ENCODE assay signal across 11 mouse cellular contexts in genomic region chr5:134933281-134933680, GRCm38 (mm10). TPM values are rescaled to one million over a fixed set of nuclear protein-coding genes. Genes with fewer than 3 reads are reported as not detected.
DNase-seq lines count a peak whose midpoint lies in the region; ATAC-seq lines count a peak whose summit lies in the region.
"Had no signal": no experiment of that assay in that cellular context is flagged by ENCODE, and none has a peak within 500 bp of the region (broad histone marks: within the 10 kb centered on the region; RNA-seq: fewer than 3 reads in every experiment).

No protein-coding gene starts in this region.

- no peaks in the 10 kb centered on the region for H3K27me3 ChIP-seq in forebrain, embryonic 15.5 days
- H3K27me3 ChIP-seq in forebrain, embryonic 14.5 days (replicated peaks; ENCODE audit: control insufficient read depth, insufficient read depth, low read length): no peaks in the 10 kb centered on the region
- H3K27me3 ChIP-seq in neural tube, embryonic 12.5 days (replicated peaks): no peaks in the 10 kb centered on the region
- H3K27me3 ChIP-seq in neural tube, embryonic 15.5 days (replicated peaks): no peaks in the 10 kb centered on the region; the same call in 1 of the 2 replicates
- no peaks in the 10 kb centered on the region; the same call in 1 of the 2 replicates for H3K27me3 ChIP-seq in limb, embryonic 12.5 days

- 91% methylated on average over 8 of the region's 8 CpGs for WGBS in forebrain, embryonic 15.5 days
- WGBS in forebrain, embryonic 14.5 days: 97% methylated on average over 8 of the region's 8 CpGs
- 92% methylated on average over 8 of the region's 8 CpGs for WGBS in neural tube, embryonic 12.5 days
- WGBS in neural tube, embryonic 15.5 days: 90% methylated on average over 8 of the region's 8 CpGs
- WGBS in limb, embryonic 12.5 days: 92% methylated on average over 8 of the region's 8 CpGs

- H3K27ac ChIP-seq in forebrain, embryonic 15.5 days (replicated peaks): no peak overlapping the region
- no peak overlapping the region for H3K27ac ChIP-seq in forebrain, embryonic 14.5 days (ENCODE audit: low read depth, low read length)
- no peak overlapping the region for H3K27ac ChIP-seq in neural tube, embryonic 12.5 days
- H3K27ac ChIP-seq in neural tube, embryonic 15.5 days (replicated peaks): no peak overlapping the region
- H3K27ac ChIP-seq in limb, embryonic 12.5 days: no peak overlapping the region

- no peaks in the 10 kb centered on the region for H3K9me3 ChIP-seq in forebrain, embryonic 15.5 days
- H3K9me3 ChIP-seq in forebrain, embryonic 14.5 days (replicated peaks; ENCODE audit: control insufficient read depth, low read length): no peaks in the 10 kb centered on the region
- H3K9me3 ChIP-seq in neural tube, embryonic 12.5 days: no peaks in the 10 kb centered on the region
- no peaks in the 10 kb centered on the region for H3K9me3 ChIP-seq in neural tube, embryonic 15.5 days (replicated peaks)
- H3K9me3 ChIP-seq in limb, embryonic 12.5 days: no peaks in the 10 kb centered on the region

- no peak for DNase-seq in forebrain, embryonic 14.5 days (ENCODE audit: low spot score)
- DNase-seq in thymus, postnatal 10 days (ENCODE audit: low spot score in 2 of 2): peak; percentile 47 to 57
- no peak for DNase-seq in urinary bladder, postnatal 10 days (ENCODE audit: low spot score)
- no peak for DNase-seq in gastrocnemius, postnatal 10 days

- no peak overlapping the region for H3K4me3 ChIP-seq in forebrain, embryonic 15.5 days
- no peak overlapping the region for H3K4me3 ChIP-seq in forebrain, embryonic 14.5 days (ENCODE audit: low read depth, low read length)
- H3K4me3 ChIP-seq in neural tube, embryonic 12.5 days: no peak overlapping the region
- H3K4me3 ChIP-seq in neural tube, embryonic 15.5 days (replicated peaks): no peak overlapping the region
- no peak overlapping the region for H3K4me3 ChIP-seq in limb, embryonic 12.5 days (replicated peaks)

- 0 out of 2 replicates have a peak, but pooled peaks have one; percentile 7 for ATAC-seq in forebrain, embryonic 15.5 days (replicated peaks)
- ATAC-seq in forebrain, embryonic 14.5 days: no peak
- no peak for ATAC-seq in neural tube, embryonic 12.5 days (ENCODE audit: low FRiP score, low read depth)
- ATAC-seq in neural tube, embryonic 15.5 days (ENCODE audit: low FRiP score): no peak
- ATAC-seq in limb, embryonic 12.5 days (ENCODE audit: insufficient number of reproducible peaks, insufficient read depth, low FRiP score, low TSS enrichment, low read depth): no peak

- H3K36me3 ChIP-seq in forebrain, embryonic 15.5 days: no peaks in the 10 kb centered on the region
- no peaks in the 10 kb centered on the region for H3K36me3 ChIP-seq in forebrain, embryonic 14.5 days (ENCODE audit: control insufficient read depth, insufficient read depth, low read length)
- H3K36me3 ChIP-seq in neural tube, embryonic 12.5 days: no peaks in the 10 kb centered on the region
- no peaks in the 10 kb centered on the region for H3K36me3 ChIP-seq in neural tube, embryonic 15.5 days
- H3K36me3 ChIP-seq in limb, embryonic 12.5 days: peaks cover 14% of the 10 kb centered on the region; the same call in 1 of the 2 replicates

- peaks cover 4% of the 10 kb centered on the region for H3K4me1 ChIP-seq in forebrain, embryonic 15.5 days
- 0 out of 2 replicates have a peak, but pooled peaks cover 3% of the 10 kb centered on the region for H3K4me1 ChIP-seq in forebrain, embryonic 14.5 days (ENCODE audit: control insufficient read depth, insufficient read depth, low read length)
- peaks cover 8% of the 10 kb centered on the region for H3K4me1 ChIP-seq in neural tube, embryonic 12.5 days
- H3K4me1 ChIP-seq in neural tube, embryonic 15.5 days: peaks cover 8% of the 10 kb centered on the region
- 0 out of 2 replicates have a peak, but pooled peaks cover 5% of the 10 kb centered on the region for H3K4me1 ChIP-seq in limb, embryonic 12.5 days (replicated peaks)

- no peak overlapping the region for H3K4me2 ChIP-seq in forebrain, embryonic 15.5 days (replicated peaks)
- no peak overlapping the region for H3K4me2 ChIP-seq in forebrain, embryonic 14.5 days (ENCODE audit: low read length)
- H3K4me2 ChIP-seq in neural tube, embryonic 12.5 days (replicated peaks): peak overlapping the region; percentile 95; the same call in 1 of the 2 replicates
- H3K4me2 ChIP-seq in neural tube, embryonic 15.5 days: no peak overlapping the region
- H3K4me2 ChIP-seq in limb, embryonic 12.5 days: peak overlapping the region; percentile 87; the same call in 1 of the 2 replicates

- no peak overlapping the region for H3K9ac ChIP-seq in forebrain, embryonic 15.5 days (replicated peaks)
- H3K9ac ChIP-seq in forebrain, embryonic 14.5 days (ENCODE audit: low read length): no peak overlapping the region
- no peak overlapping the region for H3K9ac ChIP-seq in neural tube, embryonic 12.5 days
- H3K9ac ChIP-seq in neural tube, embryonic 15.5 days (replicated peaks): no peak overlapping the region
- H3K9ac ChIP-seq in limb, embryonic 12.5 days (replicated peaks): no peak overlapping the region

RNA-seq across cellular contexts. Expression of gene Mettl27, which starts 1.1 kb away (rescaled TPM):
- 8.8 and 10.1 TPM in 2 replicates for polyA plus RNA-seq in forebrain, embryonic 15.5 days (2015; fragmentation: Nextera tagmentation; extraction: Ambion mirVana)
- 6.3 and 9.4 TPM in 2 replicates for polyA plus RNA-seq in forebrain, embryonic 14.5 days (2014; fragmentation: Nextera tagmentation; extraction: Ambion mirVana)
- 8.8 and 10.1 TPM in 2 replicates for polyA plus RNA-seq in neural tube, embryonic 12.5 days (2016; fragmentation: Nextera tagmentation; extraction: Ambion mirVana)
- polyA plus RNA-seq in neural tube, embryonic 15.5 days (2015; fragmentation: Nextera tagmentation; extraction: Ambion mirVana): 4.2 and 9.2 TPM in 2 replicates
- 17.8 and 19.7 TPM in 2 replicates for polyA plus RNA-seq in limb, embryonic 12.5 days (2016; fragmentation: Nextera tagmentation; extraction: Ambion mirVana)
- total RNA-seq in gastrocnemius, postnatal 10 days (2021): 1 to 10 TPM; 7.4 to 8.6 TPM

RNA-seq across cellular contexts. Expression of gene Cldn4, which starts 13.5 kb away (rescaled TPM):
- not detected in 2 replicates for polyA plus RNA-seq in forebrain, embryonic 15.5 days (2015; fragmentation: Nextera tagmentation; extraction: Ambion mirVana)
- polyA plus RNA-seq in forebrain, embryonic 14.5 days (2014; fragmentation: Nextera tagmentation; extraction: Ambion mirVana): not detected in 2 replicates
- 2.0 and 2.1 TPM in 2 replicates for polyA plus RNA-seq in neural tube, embryonic 12.5 days (2016; fragmentation: Nextera tagmentation; extraction: Ambion mirVana)
- polyA plus RNA-seq in neural tube, embryonic 15.5 days (2015; fragmentation: Nextera tagmentation; extraction: Ambion mirVana): 0.13 and 10.1 TPM in 2 replicates
- 7.7 and 10.1 TPM in 2 replicates for polyA plus RNA-seq in limb, embryonic 12.5 days (2016; fragmentation: Nextera tagmentation; extraction: Ambion mirVana)
- not detected for total RNA-seq in gastrocnemius, postnatal 10 days (2021)
- total RNA-seq: adrenal gland, postnatal 14 days had no signal

RNA-seq across cellular contexts. Expression of gene Cldn13, which starts 18.0 kb away (rescaled TPM):
- not detected in 2 replicates for polyA plus RNA-seq in forebrain, embryonic 15.5 days (2015; fragmentation: Nextera tagmentation; extraction: Ambion mirVana)
- 0.22 TPM in 1 of 2 replicates, not detected in the other for polyA plus RNA-seq in forebrain, embryonic 14.5 days (2014; fragmentation: Nextera tagmentation; extraction: Ambion mirVana)
- polyA plus RNA-seq in neural tube, embryonic 12.5 days (2016; fragmentation: Nextera tagmentation; extraction: Ambion mirVana): 2.6 and 2.7 TPM in 2 replicates
- not detected in 2 replicates for polyA plus RNA-seq in neural tube, embryonic 15.5 days (2015; fragmentation: Nextera tagmentation; extraction: Ambion mirVana)
- polyA plus RNA-seq in limb, embryonic 12.5 days (2016; fragmentation: Nextera tagmentation; extraction: Ambion mirVana): 2.1 and 2.5 TPM in 2 replicates
- total RNA-seq in gastrocnemius, postnatal 10 days (2021): under 1 TPM in 1 of 2 experiments, not detected in 1; 0.84 TPM
- total RNA-seq: CH12.LX; heart, adult 18-20 months had no signal

RNA-seq across cellular contexts. Expression of gene Tmem270, which starts 26.7 kb away (rescaled TPM):
- polyA plus RNA-seq in forebrain, embryonic 15.5 days (2015; fragmentation: Nextera tagmentation; extraction: Ambion mirVana): not detected in 2 replicates
- polyA plus RNA-seq in forebrain, embryonic 14.5 days (2014; fragmentation: Nextera tagmentation; extraction: Ambion mirVana): not detected in 2 replicates
- not detected in 2 replicates for polyA plus RNA-seq in neural tube, embryonic 12.5 days (2016; fragmentation: Nextera tagmentation; extraction: Ambion mirVana)
- polyA plus RNA-seq in neural tube, embryonic 15.5 days (2015; fragmentation: Nextera tagmentation; extraction: Ambion mirVana): not detected in 2 replicates
- not detected in 2 replicates for polyA plus RNA-seq in limb, embryonic 12.5 days (2016; fragmentation: Nextera tagmentation; extraction: Ambion mirVana)
- total RNA-seq in gastrocnemius, postnatal 10 days (2021): not detected
- total RNA-seq: adrenal gland, postnatal 14 days; CH12.LX; heart, adult 18-20 months had no signal

RNA-seq across cellular contexts. Expression of gene Cldn3, which starts 52.7 kb away (rescaled TPM):
- 12.3 and 12.7 TPM in 2 replicates for polyA plus RNA-seq in forebrain, embryonic 15.5 days (2015; fragmentation: Nextera tagmentation; extraction: Ambion mirVana)
- 5.9 and 9.0 TPM in 2 replicates for polyA plus RNA-seq in forebrain, embryonic 14.5 days (2014; fragmentation: Nextera tagmentation; extraction: Ambion mirVana)
- polyA plus RNA-seq in neural tube, embryonic 12.5 days (2016; fragmentation: Nextera tagmentation; extraction: Ambion mirVana): 1.7 and 1.9 TPM in 2 replicates
- polyA plus RNA-seq in neural tube, embryonic 15.5 days (2015; fragmentation: Nextera tagmentation; extraction: Ambion mirVana): 0.96 and 16.8 TPM in 2 replicates
- 4.7 and 5.8 TPM in 2 replicates for polyA plus RNA-seq in limb, embryonic 12.5 days (2016; fragmentation: Nextera tagmentation; extraction: Ambion mirVana)
- total RNA-seq in gastrocnemius, postnatal 10 days (2021): not detected
- total RNA-seq: CH12.LX had no signal

Comparison
In these comparisons a context has a peak if more than half of its experiments do, and no peak if none do; other contexts are left out.
1. H3K4me2 ChIP-seq: peak in neural tube, embryonic 12.5 days (single experiment) and limb, embryonic 12.5 days (single experiment); none in forebrain, embryonic 15.5 days (single experiment), forebrain, embryonic 14.5 days (single experiment) and neural tube, embryonic 15.5 days (single experiment).
2. DNase-seq: peak in thymus, postnatal 10 days (2 of 2); none in forebrain, embryonic 14.5 days (single experiment), urinary bladder, postnatal 10 days (single experiment) and gastrocnemius, postnatal 10 days (single experiment).